Mouse (Mus musculus) liver, postnatal 0 days (tissue): Measurements from ENCODE around the gene Gm32742.

Experiments used
- CTCF ChIP-seq: sonication (generic); IDR thresholded peaks from 2 replicates; pipeline ENCODE4 v1.5.1; 2016; ENCODE audit warnings: antibody characterized with exemption, low read depth
- EP300 ChIP-seq: IDR thresholded peaks from 2 replicates; pipeline ENCODE4 v1.6.1; 2016; ENCODE audit warnings: antibody characterized with exemption, low read depth, mild to moderate bottlenecking

- TF ChIP-seq EP300 = no peak
- TF ChIP-seq CTCF = no peak
These were observed 29.5 kb upstream of the Gm32742 start for GRCm38 (mm10) chr9:51194790-51195189.
